ENCODE assay signal across 2 mouse cellular contexts in genomic region chr7:47013131-47013767, GRCm38 (mm10).
A peak's percentile ranks its signal among the peaks of the same experiment; 100 is the strongest.
TF ChIP-seq lines count a peak whose summit lies in the region.

No protein-coding gene starts in this region.

TF ChIP-seq in CH12.LX, 34 proteins besides CTCF, POLR2A, EP300 and RAD21:
- peak; percentile 41; the same call in 1 of the 2 replicates for TF ChIP-seq MYC (IDR thresholded peaks at IDR 0.05; ENCODE audit: low read depth, low read length)
- TF ChIP-seq MAX (IDR thresholded peaks at IDR 0.05; ENCODE audit: low read length): 0 out of 2 replicates have a peak, but pooled peaks have one; percentile 38
- TF ChIP-seq BHLHE40 (IDR thresholded peaks at IDR 0.05; ENCODE audit: low read depth, low read length): peak; percentile 55
- TF ChIP-seq ETS1 (conservative IDR thresholded peaks at IDR 0.05; ENCODE audit: low read depth, low read length): 0 out of 2 replicates have a peak, but pooled peaks have one; percentile 16
- 0 out of 2 replicates have a peak, but pooled peaks have one; percentile 19 for TF ChIP-seq NELFE (IDR thresholded peaks at IDR 0.05; ENCODE audit: low read depth, low read length)
- TF ChIP-seq TCF12 (IDR thresholded peaks at IDR 0.05; ENCODE audit: low read depth, low read length): peak; percentile 61
- no peak for TF ChIP-seq JUN (IDR thresholded peaks at IDR 0.05; ENCODE audit: insufficient read depth, low read depth, low read length)
- TF ChIP-seq JUND (conservative IDR thresholded peaks at IDR 0.05; ENCODE audit: low read depth, low read length): no peak
- no peak for TF ChIP-seq E2F4 (IDR thresholded peaks at IDR 0.05; ENCODE audit: insufficient replicate concordance, low read depth, low read length)
- 0 out of 2 replicates have a peak, but pooled peaks have one; percentile 59 for TF ChIP-seq MAFK (IDR thresholded peaks at IDR 0.05; ENCODE audit: insufficient replicate concordance, low read length)
- TF ChIP-seq IRF4 (IDR thresholded peaks at IDR 0.05; ENCODE audit: low read depth, low read length): no peak
- TF ChIP-seq USF1 (IDR thresholded peaks at IDR 0.05; ENCODE audit: low read depth, low read length): no peak
- TF ChIP-seq ZC3H11A (IDR thresholded peaks at IDR 0.05; ENCODE audit: low read depth, low read length): no peak
- TF ChIP-seq MAZ (IDR thresholded peaks at IDR 0.05; ENCODE audit: low read depth, low read length): peak; percentile 52; the same call in 1 of the 2 replicates

TF ChIP-seq in myocyte, 11 proteins besides CTCF, POLR2A, EP300 and RAD21:
- TF ChIP-seq SRF (IDR thresholded peaks at IDR 0.05; ENCODE audit: control insufficient read depth, insufficient read length, low read depth) (no peak), TCF3 (IDR thresholded peaks at IDR 0.05; ENCODE audit: insufficient read length, low read depth) (no peak), TCF12 (IDR thresholded peaks at IDR 0.05; ENCODE audit: insufficient read depth, poor library complexity, severe bottlenecking) (no peak), MAX (IDR thresholded peaks at IDR 0.05; ENCODE audit: low read depth) (no peak)
